Mouse (Mus musculus): Measurements from ENCODE around the gene Tyw5.

DNA sequence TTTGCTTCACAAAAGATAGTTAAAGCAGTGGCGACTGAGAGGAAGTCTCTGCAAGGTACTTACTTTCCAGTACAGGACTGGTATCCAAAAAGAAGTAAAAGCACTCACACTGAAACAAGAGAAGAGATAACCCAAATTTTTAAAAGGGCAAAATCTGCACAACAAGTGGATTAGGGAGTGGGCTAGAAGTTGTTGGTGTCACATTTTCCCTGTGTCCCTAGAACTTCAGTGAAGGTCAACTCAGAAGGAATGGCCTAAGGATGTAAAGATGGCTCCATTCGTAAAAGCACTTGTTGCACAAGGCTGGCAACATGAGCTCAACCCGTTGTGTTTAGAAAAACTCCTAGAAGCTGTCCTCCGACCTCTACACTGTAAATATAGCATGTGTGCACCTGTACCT is 37.8 kb downstream of the Tyw5 start:
- TF ChIP-seq GATA1 (IDR thresholded peaks at IDR 0.05; ENCODE audit: low read length) (no peak), TAL1 (IDR thresholded peaks at IDR 0.05; ENCODE audit: low read length) (no peak)
